Mouse (Mus musculus): ENCODE measurements at regions not wholly inside any gene's neighbourhood (a gene's known extent, or its start where the extent isn't known, plus 50 kb on each side); places are given as distances from the start of the nearest gene placed in this dataset.

- DNase-seq (ENCODE audit: low read depth), result no peak
These were observed 408.2 kb downstream of the Pdcd6ip start for GRCm38 (mm10) chr9:113299900-113300299.

DNA sequence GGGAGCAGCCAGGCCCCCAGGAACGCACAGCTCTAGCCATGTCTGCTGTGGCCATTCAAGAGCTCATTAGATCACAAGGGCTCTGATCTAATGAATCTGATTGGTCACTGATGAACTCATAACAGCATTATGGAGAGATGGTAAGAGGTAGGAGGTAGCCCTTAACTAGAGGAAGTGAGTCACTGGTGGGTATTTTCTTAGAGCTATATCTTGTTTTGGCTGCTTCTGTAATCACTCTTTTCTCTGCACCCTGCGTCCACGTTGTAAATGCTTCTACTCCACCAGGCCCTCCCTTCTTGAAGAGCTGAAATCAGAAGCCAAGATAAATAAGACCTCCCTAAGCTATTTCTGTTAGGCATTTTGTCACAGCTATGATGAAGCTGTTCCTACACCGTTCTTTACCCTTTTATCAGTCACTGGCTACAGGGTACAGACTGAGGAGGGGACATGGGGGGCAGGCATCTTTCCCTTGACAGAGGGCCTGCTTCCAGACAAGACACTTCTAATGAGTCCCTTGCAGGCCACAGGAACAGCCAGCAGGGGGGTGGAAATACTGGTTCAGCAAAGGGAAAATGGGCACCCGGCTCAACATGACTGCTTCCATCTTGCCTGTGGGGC lies 412.1 kb downstream of the Pdcd6ip start:
- no peak for DNase-seq (ENCODE audit: low read depth)

DNA sequence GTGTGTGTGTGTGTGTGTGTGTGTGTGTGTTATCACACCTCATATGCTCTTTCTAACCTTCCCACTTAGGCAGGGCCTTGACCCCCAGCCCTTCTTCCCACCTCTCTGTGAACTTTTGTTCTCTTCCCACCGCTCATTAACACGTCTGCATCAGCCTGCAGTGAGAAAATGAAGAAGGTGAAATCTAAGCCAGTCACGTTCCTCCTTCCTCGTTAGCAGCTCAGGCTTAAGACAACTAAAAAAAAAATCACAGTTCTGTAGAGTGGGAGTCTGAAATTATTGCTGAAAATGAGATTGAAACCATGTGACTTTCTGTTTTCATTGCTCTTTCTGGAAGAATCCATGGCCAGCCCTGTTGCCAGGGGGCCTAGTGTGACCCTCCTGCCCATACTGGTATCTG lies 420.7 kb downstream of the Pdcd6ip start:
- DNase-seq (ENCODE audit: low read depth), result no peak

DNA sequence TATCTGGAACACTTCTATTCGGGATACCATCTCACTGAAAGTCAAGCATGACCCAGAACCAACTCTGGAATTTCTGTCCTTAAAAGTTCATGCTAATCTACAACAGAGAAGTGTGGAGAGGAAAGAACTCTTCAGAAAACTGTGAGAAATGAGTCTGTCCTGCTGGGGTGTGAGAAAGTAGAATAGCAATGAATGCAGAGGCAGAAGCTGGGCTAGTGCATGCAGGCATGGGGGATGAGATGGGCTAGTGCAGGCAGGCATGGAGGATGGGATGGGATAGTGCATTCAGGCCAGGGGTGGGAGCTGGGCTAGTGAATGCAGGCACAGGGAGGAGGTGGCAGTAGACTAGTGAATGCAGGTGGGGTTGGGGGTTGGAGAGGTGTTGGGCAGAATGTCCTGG lies 424.8 kb downstream of the Pdcd6ip start:
- DNase-seq (ENCODE audit: low read depth), result no peak

GRCm38 (mm10) chr9:113270595-113270994 lies 437.5 kb downstream of the Pdcd6ip start:
- DNase-seq (ENCODE audit: low read depth), result no peak

DNA sequence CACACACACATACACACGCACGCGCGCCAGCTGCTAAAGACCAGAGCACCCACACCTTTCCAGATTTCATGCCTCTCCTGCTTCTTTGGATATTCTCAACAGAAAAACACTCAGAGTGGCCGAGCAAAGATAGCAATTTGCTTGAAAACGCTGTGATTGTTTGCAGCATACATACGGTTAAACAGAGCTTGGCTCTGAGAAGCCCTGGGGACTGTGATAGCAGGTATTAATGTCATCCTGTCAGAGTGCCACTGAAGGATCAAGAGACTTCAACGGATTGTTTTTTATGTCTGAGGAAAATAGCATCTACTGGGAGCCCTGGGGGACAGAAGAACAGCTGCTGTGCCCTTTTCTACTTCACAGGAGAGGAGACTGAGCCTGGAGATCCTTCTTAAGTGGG lies 440.4 kb downstream of the Pdcd6ip start:
- DNase-seq (ENCODE audit: low read depth), result no peak

DNA sequence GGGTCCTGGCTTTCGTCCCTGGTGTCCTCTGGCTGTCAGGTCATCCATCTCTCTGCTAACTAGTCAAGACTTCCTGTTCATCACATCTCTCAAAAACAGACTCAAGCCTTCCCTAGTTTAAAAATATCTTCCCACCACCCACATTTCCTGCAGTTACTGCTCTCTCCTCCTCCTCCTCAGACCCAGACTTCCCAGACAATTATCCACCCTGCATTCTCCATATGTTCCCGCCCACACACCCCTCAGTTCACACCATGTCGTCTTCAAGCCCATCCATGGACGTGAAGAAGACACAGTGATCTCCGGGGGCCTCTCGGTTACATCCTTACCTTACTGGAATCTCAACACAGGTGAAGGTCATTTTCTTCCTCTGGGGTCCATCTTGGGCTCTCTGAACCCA lies 444.4 kb downstream of the Pdcd6ip start:
- DNase-seq (ENCODE audit: low read depth), result no peak

GRCm38 (mm10) chr9:113260296-113260695 lies 447.8 kb downstream of the Pdcd6ip start:
- DNase-seq (ENCODE audit: low read depth), result no peak

GRCm38 (mm10) chr9:113258556-113258955 lies 449.5 kb downstream of the Pdcd6ip start:
- no peak for DNase-seq (ENCODE audit: low read depth)

DNA sequence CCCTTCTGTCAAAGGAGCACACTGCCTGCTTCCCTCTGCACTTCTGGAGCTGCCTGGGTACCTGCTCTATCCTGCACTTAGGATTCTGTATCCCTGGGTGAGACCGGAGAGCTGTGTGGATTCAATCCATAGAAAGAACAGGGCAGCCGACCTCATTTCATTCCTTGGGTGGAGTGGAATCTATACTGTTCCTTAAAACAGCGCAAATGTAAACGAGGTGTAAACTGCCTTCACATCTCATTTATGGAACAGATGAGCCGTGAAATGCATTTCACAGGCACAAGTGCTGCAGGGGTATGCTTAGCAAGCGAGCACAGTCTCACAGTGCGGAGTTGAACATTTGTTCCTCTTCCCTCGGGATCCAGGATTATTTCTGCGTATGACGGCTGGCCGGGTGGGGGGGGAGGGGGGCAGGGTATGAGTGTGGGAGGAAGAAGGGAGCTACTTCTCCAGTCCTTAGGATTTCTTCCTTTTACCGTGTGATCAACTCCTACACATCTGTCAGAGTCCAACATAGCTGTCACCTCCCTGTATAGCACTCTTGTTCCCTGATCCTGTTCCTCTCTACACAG lies 459.3 kb downstream of the Pdcd6ip start:
- DNase-seq (ENCODE audit: low read depth), result no peak

DNA sequence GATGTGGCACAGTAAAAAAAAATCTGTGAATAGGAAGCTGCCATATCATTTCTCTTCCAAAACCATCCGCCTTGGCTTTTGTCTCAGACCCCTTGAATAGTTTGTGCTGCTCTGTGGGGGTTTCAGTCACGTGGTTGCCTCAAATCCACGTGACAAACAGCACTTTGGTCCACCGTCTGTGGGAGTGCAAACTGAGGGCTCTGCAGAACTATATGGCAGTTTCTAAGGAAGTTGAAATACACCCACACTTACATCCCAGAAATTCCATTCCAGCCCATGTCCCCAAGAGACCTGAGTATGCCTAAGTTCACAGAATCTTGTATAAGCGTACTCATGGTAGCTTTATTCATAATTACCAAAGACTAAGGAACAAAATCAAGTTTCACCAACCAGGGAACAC lies 460.1 kb downstream of the Pdcd6ip start:
- no peak for DNase-seq (ENCODE audit: low read depth)

GRCm38 (mm10) chr9:113243870-113244269 lies 464.2 kb downstream of the Pdcd6ip start:
- no peak for DNase-seq (ENCODE audit: low read depth)

- DNase-seq (ENCODE audit: low read depth), result no peak
These were observed 474.7 kb downstream of the Pdcd6ip start for GRCm38 (mm10) chr9:113233370-113233769.

DNA sequence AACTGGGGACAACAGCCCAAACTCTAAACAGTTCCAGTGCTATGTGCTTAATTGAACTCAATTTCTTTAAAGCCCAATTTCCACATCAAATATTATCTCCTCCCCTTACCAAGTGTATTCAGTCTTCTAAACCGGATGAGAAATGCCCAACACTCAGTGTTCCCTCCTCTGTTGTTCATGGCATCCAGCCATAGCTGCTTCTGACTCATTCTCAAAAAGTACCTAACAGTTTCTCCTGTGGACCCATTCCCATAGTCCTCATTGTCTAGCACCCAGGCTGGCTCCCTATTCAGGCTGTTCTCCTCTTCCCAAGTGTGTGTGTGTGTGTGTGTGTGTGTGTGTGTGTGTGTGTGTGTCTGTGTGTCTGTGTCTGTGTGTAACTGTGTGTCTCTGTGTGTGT lies 478.7 kb downstream of the Pdcd6ip start:
- peak; percentile 5 for DNase-seq (ENCODE audit: low read depth)

DNA sequence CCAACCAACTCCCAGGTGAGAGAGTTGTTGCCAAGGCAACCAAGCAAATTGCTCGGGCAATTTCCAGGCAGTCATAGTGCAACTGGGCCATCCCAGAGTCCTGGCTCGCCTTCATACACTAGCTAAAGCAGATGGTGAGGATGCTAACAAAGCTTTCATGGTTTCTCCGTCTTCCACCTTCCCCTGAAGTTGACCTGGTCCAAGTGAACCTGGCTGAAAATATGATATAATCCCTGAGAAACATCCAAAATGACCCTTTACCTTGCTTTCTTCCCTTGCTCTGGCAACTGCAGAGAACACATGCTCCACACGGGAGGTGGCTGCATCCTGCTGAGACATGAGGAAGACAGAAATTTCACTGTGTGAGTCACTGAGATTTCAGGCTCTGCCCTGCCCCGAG lies 494.1 kb downstream of the Pdcd6ip start:
- DNase-seq (ENCODE audit: low read depth), result no peak

DNA sequence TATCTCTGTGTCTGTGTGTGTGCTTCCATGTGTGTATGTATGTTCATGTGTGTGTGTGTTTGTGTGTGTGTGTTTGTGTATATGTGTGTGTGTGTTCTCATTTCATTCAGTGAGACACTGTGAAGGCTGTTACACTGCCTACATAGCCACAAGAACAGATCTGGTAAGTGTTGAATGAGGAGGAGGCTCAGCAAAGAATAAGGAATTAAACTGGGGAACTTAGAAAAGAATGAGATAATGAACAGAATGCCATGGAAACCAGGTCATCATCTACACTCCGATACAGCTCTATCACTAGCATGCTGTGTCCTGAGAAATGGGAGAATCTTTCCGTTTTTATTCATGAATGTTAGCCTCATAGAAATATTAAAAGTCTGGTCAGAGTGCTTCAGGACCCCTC lies 495.7 kb downstream of the Pdcd6ip start:
- no peak for DNase-seq (ENCODE audit: low read depth)

GRCm38 (mm10) chr9:113208181-113208580 lies 499.9 kb downstream of the Pdcd6ip start:
- no peak for DNase-seq (ENCODE audit: low read depth)

GRCm38 (mm10) chr9:113199241-113199640 lies 508.8 kb downstream of the Pdcd6ip start:
- DNase-seq (ENCODE audit: low read depth), result no peak

DNA sequence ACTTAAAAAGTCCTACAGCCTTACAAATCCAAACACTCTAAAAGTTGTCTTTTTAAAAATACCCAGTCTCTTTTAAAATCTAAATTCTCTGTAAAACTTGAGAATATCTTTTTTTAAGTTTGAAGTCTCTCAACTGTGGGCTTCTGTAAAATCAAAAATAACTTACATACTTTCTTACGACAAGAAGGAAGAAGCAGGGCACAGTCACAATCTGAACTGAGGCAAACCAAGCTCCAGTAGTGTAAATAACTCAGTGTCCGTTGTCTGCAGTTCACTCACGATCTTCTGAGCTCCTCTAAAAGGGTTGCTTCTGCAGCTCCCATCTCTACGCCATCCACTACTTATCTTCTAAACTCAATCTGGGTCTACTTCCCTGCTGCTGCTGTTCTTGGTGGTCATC lies 512.5 kb downstream of the Pdcd6ip start:
- DNase-seq (ENCODE audit: low read depth), result no peak

DNA sequence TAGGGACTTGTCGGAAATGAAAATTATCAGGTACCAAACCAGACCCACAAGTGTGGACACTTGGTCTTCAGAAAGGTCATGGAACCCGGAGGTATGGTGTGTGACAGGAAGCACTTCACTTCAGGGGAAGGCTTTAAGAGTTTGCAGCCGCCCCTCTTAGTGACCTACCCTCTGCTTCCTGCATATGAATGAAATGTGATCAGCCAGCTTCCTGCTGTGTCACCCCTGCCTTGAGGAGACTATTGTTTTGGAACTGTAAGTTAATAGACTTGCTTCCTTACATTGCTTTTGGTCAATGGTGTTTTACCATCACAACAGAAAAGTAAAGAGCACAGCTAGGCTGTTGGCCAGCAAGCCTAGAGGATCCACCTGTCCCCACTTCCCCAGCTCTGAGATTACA lies 515.3 kb downstream of the Pdcd6ip start:
- no peak for DNase-seq (ENCODE audit: low read depth)

GRCm38 (mm10) chr9:113191163-113191562 lies 516.9 kb downstream of the Pdcd6ip start:
- DNase-seq (ENCODE audit: low read depth), result no peak

DNA sequence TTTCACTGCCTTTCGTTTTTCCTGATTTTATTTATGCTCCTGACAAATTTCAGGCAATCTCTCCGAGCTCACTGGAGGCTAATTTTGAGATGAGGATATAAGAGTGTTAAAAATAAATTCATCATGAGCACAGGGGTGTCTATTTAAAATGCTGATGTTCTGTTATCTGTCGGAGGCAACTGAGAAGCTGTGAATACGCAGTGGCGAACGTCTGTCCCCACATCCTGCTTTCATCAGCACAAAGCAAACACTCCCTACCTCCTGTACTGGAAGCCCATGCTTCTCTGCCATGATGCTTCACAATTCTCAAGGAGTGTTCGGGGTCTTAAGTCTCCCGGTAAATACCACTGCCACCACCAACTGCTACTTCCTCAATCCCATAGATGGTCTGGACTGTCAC lies 526.9 kb downstream of the Pdcd6ip start:
- no peak for DNase-seq (ENCODE audit: low read depth)

DNA sequence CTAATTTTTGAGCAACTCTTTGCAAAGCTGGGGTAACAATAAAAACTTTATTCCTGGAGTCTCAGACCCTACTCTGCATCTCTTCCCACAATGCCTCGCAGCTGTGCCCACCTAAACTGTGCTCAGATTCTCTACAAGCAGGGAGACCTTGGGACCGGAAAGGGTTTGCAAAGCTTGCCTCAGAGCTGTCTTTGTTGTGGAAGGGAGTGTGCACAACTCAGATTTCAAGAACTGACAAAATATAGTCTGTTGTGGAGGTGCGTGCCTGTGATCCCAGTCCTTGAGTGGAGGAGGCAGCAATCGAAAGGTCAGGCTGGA lies 530.2 kb downstream of the Pdcd6ip start:
- no peak for DNase-seq (ENCODE audit: low read depth)

DNA sequence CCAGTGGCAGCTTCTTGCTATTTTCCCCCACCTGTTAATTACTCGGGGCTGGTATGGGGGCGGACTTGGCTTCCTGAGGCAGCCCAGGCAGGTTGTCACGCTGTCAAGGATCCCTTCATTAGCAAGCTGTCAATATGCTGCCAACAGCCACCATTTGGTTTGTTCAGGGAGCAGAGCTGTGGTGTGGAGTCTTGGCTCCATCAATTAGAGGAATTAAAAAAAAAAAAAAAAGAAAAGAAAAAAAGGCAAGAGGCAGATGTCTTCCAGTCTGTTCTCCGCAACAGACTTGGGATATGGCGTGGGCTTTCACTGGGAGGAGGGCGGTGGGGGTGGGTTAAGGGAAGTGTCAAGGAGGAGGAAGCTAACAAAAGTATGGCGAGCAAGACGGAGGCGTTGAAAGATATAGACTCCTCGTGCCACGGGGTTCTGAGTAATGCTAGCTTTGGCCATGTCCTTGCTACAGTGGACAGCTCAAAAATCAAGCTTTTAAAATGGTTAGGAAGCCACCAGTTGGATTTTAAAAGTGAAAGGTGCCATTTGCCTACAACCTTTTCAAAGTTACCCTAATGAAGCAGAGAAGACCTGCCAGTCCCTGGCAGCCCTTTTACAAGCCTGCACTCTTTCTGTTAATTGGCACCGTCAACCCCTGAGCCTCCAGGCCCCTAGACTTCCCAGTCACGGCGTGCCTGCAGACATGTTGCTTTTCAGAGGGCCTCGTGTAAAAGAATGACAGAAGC lies 530.7 kb downstream of the Pdcd6ip start:
- no peak for DNase-seq (ENCODE audit: low read depth)
